Mouse (Mus musculus): ENCODE data around the gene Tmed10. TPM values are rescaled to one million over a fixed set of nuclear protein-coding genes. Genes with fewer than 3 reads are reported as not detected.

Gene Tmed10
- polyA plus RNA-seq, 1 experiment from 2014 or later = 359 TPM

GRCm38 (mm10) chr12:85344252-85344651, 30.4 kb downstream of the Tmed10 start:
- WGBS = 48% methylated on average over 7 of the region's 7 CpGs
- H3K36me3 ChIP-seq = peaks cover 6% of the 10 kb centered on the region; the same call in 1 of the 2 replicates

DNA sequence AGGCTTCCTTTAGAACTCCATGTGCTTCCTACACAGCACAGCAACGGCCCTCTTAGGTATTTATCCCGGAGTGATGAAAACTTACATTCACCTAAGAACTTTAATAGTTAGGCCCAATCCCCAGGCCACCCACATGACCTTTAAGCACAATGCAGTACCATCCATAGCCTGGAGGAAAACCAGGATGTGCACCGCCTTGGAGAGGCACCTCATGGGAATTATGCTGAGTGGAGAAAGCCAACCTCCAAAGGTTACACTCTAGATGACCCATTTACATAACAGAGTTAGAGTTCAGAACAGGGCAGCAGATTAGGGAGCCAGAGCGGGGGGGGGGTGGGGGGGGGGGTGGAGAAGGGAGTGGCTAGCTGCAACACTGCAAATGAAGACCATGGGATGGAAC, 32.3 kb downstream of the Tmed10 start:
- WGBS = 85% methylated on average over 3 of the region's 4 CpGs
- Histone ChIP-seq H3K36me3 (peaks cover 6% of the 10 kb centered on the region; the same call in 1 of the 2 replicates), H3K4me2 (no peak overlapping the region), H3K27ac (no peak overlapping the region), H3K4me3 (replicated peaks) (no peak overlapping the region), H3K4me1 (peaks cover 3% of the 10 kb centered on the region; the same call in 1 of the 2 replicates), H3K27me3 (replicated peaks) (no peaks in the 10 kb centered on the region), H3K9ac (no peak overlapping the region), H3K9me3 (no peaks in the 10 kb centered on the region)
- ATAC-seq (ENCODE audit: insufficient read depth, low FRiP score, low read depth) = no peak

More at GRCm38 (mm10) chr12:85344252-85344651, 30.4 kb downstream of the Tmed10 start:
- Histone ChIP-seq H3K4me2 (no peak overlapping the region), H3K27me3 (replicated peaks) (no peaks in the 10 kb centered on the region), H3K27ac (no peak overlapping the region), H3K9ac (no peak overlapping the region), H3K4me1 (peaks cover 3% of the 10 kb centered on the region; the same call in 1 of the 2 replicates), H3K4me3 (replicated peaks) (no peak overlapping the region), H3K9me3 (no peaks in the 10 kb centered on the region)
- no peak for ATAC-seq (ENCODE audit: insufficient read depth, low FRiP score, low read depth)

DNA sequence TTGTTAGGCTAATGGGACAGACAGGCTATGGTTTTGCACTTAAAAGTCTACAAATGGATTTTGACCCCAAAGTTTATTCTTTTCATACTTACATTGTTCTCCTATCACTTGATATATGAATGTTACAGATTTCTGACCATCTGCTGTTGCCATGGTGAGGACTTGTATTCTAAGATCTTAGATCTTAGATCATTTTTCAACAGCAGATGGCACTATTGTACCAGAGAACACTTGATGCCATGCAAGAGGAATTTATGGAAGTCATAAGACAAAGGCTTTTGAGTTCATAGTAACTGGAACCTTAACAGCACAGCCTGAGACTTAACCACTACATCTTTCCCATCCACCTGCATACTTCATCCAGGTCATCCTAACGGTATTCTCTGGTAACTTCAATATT, 33.5 kb downstream of the Tmed10 start:
- no peak overlapping the region for H3K4me2 ChIP-seq
- H3K9ac ChIP-seq = no peak overlapping the region
- H3K9me3 ChIP-seq = no peaks in the 10 kb centered on the region
- H3K4me1 ChIP-seq = peaks cover 3% of the 10 kb centered on the region; the same call in 1 of the 2 replicates
- H3K27me3 ChIP-seq (replicated peaks) = no peaks in the 10 kb centered on the region
- H3K4me3 ChIP-seq (replicated peaks) = no peak overlapping the region
- H3K36me3 ChIP-seq = peaks cover 6% of the 10 kb centered on the region; the same call in 1 of the 2 replicates
- no peak for ATAC-seq (ENCODE audit: insufficient read depth, low FRiP score, low read depth)
- no peak overlapping the region for H3K27ac ChIP-seq
- WGBS = 44% methylated on average over 1 of the region's 1 CpGs

GRCm38 (mm10) chr12:85339947-85340346, 34.7 kb downstream of the Tmed10 start:
- ATAC-seq (ENCODE audit: insufficient read depth, low FRiP score, low read depth) = no peak
- Histone ChIP-seq H3K36me3 (0 out of 2 replicates have a peak, but pooled peaks cover 1% of the 10 kb centered on the region), H3K9ac (no peak overlapping the region), H3K4me3 (replicated peaks) (peak overlapping the region; percentile 6; the same call in 1 of the 2 replicates), H3K4me1 (peaks cover 3% of the 10 kb centered on the region; the same call in 1 of the 2 replicates), H3K27me3 (replicated peaks) (no peaks in the 10 kb centered on the region), H3K9me3 (no peaks in the 10 kb centered on the region), H3K27ac (peak overlapping the region; percentile 48; the same call in 1 of the 2 replicates), H3K4me2 (peak overlapping the region; percentile 81)
- 48% methylated on average over 4 of the region's 4 CpGs for WGBS

DNA sequence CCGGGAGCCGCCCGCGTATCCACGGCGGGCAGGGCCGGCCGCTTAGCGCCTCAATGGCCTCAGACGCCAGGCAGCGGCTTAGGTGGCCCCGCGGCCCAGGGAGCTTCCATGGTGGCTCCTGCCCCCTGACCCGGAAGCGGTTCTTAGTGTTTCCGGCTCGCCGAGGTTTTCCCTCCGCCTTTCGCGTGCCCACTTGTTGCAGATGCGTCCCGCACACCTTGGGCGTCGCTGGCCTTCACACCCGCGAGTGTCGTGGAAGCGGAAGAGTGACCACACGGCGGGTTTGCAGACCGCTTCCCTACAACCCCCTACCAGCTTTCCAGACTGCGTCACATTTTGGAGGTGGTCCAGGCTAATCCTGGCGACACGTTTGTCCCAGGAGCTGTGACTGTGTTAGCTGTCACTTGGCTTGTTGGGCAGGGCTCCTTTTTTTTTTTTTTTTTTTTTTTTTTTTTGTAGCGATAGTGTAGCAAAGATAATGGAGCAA, 35.4 kb downstream of the Tmed10 start, which contains the start of gene Nek9:
Nek9 (minus strand) TSS at position 120 of the 487 bp plus-strand sequence.
- H3K27me3 ChIP-seq (replicated peaks) = no peaks in the 10 kb centered on the region
- peak within 1 kb of the TSS; percentile 94 for H3K4me3 ChIP-seq (replicated peaks)
- peak within 1 kb of the TSS; percentile 88 for H3K27ac ChIP-seq
- no peaks in the 10 kb centered on the region for H3K9me3 ChIP-seq
- H3K4me2 ChIP-seq = peak within 1 kb of the TSS; percentile 81
- under 1% methylated on average over 36 of the region's 36 CpGs for WGBS
- H3K9ac ChIP-seq = peak within 1 kb of the TSS; percentile 91
- peak; percentile 77; the same call in 1 of the 2 replicates for ATAC-seq (ENCODE audit: insufficient read depth, low FRiP score, low read depth)
- peaks cover 3% of the 10 kb centered on the region; the same call in 1 of the 2 replicates for H3K4me1 ChIP-seq
- H3K36me3 ChIP-seq = peaks cover 6% of the 10 kb centered on the region; the same call in 1 of the 2 replicates

GRCm38 (mm10) chr12:85338815-85339214, 35.8 kb downstream of the Tmed10 start:
- H3K9ac ChIP-seq = peak overlapping the region; percentile 91
- H3K4me1 ChIP-seq = peaks cover 3% of the 10 kb centered on the region; the same call in 1 of the 2 replicates
- 0% methylated on average over 42 of the region's 42 CpGs for WGBS
- H3K9me3 ChIP-seq = no peaks in the 10 kb centered on the region
- H3K36me3 ChIP-seq = peaks cover 10% of the 10 kb centered on the region
- H3K4me3 ChIP-seq (replicated peaks) = peak overlapping the region; percentile 94
- H3K27me3 ChIP-seq (replicated peaks) = no peaks in the 10 kb centered on the region
- peak overlapping the region; percentile 81 for H3K4me2 ChIP-seq
- ATAC-seq (ENCODE audit: insufficient read depth, low FRiP score, low read depth) = peak; percentile 45
- peak overlapping the region; percentile 88 for H3K27ac ChIP-seq

DNA sequence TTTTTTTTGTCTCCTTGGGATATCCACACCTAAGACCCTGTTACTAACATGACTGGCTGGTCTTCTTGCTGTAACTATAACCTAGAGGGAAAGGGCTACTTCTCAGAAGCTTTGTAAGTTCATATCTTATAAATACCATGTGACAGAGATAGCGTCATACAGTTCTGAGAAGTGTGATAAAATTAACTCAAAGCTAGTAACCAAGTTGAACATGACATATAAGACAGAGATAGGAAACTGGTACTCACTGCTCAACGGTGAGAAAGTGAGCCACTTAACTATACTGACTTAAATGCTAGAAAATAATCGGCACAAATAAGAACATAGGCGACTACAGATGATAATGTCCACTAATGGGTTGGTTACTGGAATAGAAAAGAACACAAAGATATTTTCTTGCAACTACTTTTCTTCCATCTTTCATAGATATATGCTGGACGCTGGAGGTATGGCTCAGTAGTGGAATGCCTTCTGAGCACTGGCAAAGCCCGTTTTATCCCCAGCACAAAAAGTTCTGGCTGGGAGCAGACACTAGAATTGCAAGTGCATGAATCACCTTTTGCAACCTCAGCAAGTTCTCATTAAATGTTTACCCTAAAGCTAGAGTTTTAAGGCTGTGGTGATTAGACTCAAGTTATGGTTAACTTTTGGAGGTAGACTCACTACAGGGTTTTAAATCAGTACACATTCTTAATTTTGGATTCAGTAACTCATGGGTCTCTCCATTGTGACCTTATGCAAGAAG, 36.9 kb downstream of the Tmed10 start:
- Histone ChIP-seq H3K27me3 (replicated peaks) (no peaks in the 10 kb centered on the region), H3K4me2 (peak overlapping the region; percentile 81), H3K27ac (no peak overlapping the region), H3K4me3 (replicated peaks) (peak overlapping the region; percentile 94; the same call in 1 of the 2 replicates), H3K36me3 (peaks cover 14% of the 10 kb centered on the region), H3K4me1 (peaks cover 3% of the 10 kb centered on the region; the same call in 1 of the 2 replicates), H3K9me3 (no peaks in the 10 kb centered on the region), H3K9ac (no peak overlapping the region)
- no peak for ATAC-seq (ENCODE audit: insufficient read depth, low FRiP score, low read depth)
- 73% methylated on average over 6 of the region's 6 CpGs for WGBS

DNA sequence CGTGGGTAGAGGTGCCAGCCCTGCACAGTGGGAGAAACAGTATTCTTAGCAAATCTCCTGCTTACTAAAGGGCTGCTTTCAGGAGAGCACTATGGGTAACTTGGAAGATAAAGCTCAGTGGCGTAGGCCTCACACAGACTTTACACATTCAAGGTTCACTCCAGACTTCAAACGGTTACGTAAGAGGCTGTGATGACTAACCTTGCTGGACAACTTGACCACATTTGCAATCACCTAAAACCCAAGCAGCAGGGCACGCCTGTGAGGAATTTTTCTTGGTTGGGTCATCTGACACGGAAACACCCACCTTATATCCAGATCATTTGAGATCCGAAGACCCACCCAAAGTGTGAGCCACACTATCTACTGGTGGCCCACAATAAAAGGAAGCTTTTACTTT, 44.5 kb downstream of the Tmed10 start:
- no peaks in the 10 kb centered on the region for H3K9me3 ChIP-seq
- H3K4me2 ChIP-seq = no peak overlapping the region
- no peak overlapping the region for H3K4me3 ChIP-seq (replicated peaks)
- no peak overlapping the region for H3K27ac ChIP-seq
- 89% methylated on average over 7 of the region's 7 CpGs for WGBS
- H3K4me1 ChIP-seq = no peaks in the 10 kb centered on the region
- H3K36me3 ChIP-seq = peaks cover 52% of the 10 kb centered on the region
- ATAC-seq (ENCODE audit: insufficient read depth, low FRiP score, low read depth) = no peak
- H3K9ac ChIP-seq = no peak overlapping the region
- no peaks in the 10 kb centered on the region for H3K27me3 ChIP-seq (replicated peaks)

DNA sequence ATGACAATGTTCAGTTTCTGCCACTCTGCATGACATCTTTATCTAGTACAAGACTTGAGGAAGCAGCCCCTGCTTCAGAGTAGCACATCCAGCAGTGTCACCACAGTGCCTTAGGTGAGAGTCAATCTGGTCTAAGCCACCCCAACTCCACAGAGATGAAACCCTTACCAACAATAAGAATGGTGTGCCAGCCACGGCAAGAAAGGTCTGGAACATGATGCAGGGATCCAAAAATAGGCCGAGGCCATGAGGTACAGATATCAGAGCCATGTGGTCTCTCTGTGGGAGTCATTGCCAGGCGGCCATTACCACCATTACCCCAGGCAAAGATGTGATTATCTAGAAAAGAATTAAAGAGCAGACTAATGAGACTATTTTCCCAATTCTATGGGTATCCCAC, 66.0 kb downstream of the Tmed10 start:
- Histone ChIP-seq H3K9me3 (no peaks in the 10 kb centered on the region), H3K27ac (no peak overlapping the region), H3K9ac (no peak overlapping the region), H3K4me2 (no peak overlapping the region), H3K4me1 (peaks cover 6% of the 10 kb centered on the region), H3K27me3 (replicated peaks) (no peaks in the 10 kb centered on the region), H3K36me3 (peaks cover 64% of the 10 kb centered on the region), H3K4me3 (replicated peaks) (no peak overlapping the region)
- WGBS = 87% methylated on average over 3 of the region's 3 CpGs
- no peak for ATAC-seq (ENCODE audit: insufficient read depth, low FRiP score, low read depth)

DNA sequence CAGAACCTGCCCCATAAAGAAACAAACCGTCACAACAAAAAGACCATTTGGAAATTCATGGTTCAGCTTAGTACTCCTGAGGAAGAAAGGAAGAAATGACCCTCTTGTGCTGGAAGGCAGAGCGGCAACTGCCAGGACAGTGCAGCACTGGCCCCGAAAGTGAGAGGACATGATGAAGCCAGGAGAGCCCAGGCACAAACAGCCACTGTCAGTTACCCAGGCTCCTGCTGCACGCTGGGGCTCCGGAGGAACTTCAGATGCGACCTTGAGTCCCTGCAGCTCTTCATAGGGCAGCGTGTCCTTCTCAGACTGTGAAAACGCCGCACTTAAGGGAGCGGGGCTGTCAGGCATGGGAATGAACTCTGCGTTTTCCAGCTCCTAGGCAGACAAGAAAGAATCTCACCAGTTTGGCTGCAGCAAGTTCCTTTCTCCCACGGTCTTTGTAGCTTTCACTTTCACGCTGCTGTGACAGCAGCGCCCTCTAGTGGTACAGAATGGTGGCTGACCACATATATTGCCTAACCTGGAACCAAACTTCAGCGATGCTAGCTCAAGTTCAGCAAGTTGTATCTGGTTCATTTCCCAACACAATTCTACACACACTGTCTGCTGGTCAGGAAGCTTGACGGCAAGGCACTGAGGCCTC, 69.3 kb downstream of the Tmed10 start:
- Histone ChIP-seq H3K27me3 (replicated peaks) (no peaks in the 10 kb centered on the region), H3K9me3 (no peaks in the 10 kb centered on the region), H3K9ac (no peak overlapping the region), H3K4me2 (no peak overlapping the region), H3K27ac (0 out of 2 replicates have a peak overlapping the region, but pooled peaks have one; percentile 57), H3K4me1 (peaks cover 6% of the 10 kb centered on the region), H3K4me3 (replicated peaks) (no peak overlapping the region), H3K36me3 (peaks cover 65% of the 10 kb centered on the region)
- WGBS = 42% methylated on average over 16 of the region's 16 CpGs
- peak; percentile 65; the same call in 1 of the 2 replicates for ATAC-seq (ENCODE audit: insufficient read depth, low FRiP score, low read depth)

DNA sequence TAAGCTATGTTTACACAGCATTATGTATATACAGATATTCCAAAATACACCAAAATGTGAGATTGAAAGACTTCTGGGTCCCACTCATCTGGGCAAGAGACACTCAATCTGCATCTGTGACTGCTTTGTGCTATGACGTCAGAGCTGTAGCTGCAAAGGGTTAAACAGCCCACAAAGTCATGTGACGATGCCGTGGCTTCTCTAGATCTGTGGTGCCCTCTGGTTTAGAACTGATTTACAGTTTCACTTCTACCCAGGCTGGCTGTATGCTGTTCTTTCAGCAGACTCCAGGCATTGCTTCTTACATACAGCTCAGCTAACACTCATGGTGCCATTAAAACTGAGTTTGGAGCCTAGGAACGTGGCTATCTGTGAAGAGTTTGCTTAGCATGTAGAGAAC, 69.9 kb downstream of the Tmed10 start:
- H3K27ac ChIP-seq = 0 out of 2 replicates have a peak overlapping the region, but pooled peaks have one; percentile 57
- H3K4me1 ChIP-seq = peaks cover 6% of the 10 kb centered on the region
- H3K4me2 ChIP-seq = no peak overlapping the region
- H3K36me3 ChIP-seq = peaks cover 60% of the 10 kb centered on the region
- no peak overlapping the region for H3K9ac ChIP-seq
- ATAC-seq (ENCODE audit: insufficient read depth, low FRiP score, low read depth) = no peak
- no peaks in the 10 kb centered on the region for H3K27me3 ChIP-seq (replicated peaks)
- no peak overlapping the region for H3K4me3 ChIP-seq (replicated peaks)
- 70% methylated on average over 4 of the region's 4 CpGs for WGBS
- no peaks in the 10 kb centered on the region for H3K9me3 ChIP-seq

Data from stomach, embryonic 15.5 days (tissue).